Mouse (Mus musculus): ENCODE measurements around the gene Nol11.

DNA sequence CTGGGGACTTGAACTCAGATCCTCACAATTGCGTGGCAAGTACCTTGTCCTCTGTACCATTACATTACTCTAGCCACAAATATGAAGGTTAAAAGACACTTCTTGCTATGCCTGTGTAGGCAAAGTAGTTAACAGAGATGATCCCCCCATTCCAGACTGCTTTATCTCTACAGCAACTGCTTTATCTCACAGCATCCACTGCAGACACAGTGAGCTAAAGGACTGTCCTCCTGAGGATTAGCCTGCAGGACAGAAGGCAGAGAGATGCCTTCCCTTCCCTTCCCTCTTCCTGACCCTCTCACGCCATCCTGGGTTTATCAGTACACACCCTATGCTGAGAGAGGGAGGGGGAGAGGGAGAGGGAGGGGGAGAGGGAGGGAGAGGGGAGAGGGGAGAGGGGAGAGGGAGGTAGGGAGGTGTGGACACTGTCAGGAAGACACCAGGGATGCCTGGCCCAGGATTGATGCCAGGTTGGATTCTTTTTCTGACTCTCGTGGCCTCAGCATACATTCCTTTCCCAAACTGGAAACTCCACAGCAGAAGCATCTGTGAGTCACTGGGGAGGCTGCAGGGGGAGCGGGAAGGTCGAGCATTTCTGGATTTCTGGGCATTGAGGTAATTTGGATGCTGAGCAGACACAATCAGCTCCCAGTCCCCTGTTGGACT lies 32.1 kb downstream of the Nol11 start:
- TF ChIP-seq POLR2A (IDR thresholded peaks at IDR 0.05; ENCODE audit: insufficient read depth, low read length) = no peak
- TF ChIP-seq CTCF (IDR thresholded peaks at IDR 0.05; ENCODE audit: low read depth, low read length) = no peak

Measured in ES-Bruce4 (cell line).